Mouse (Mus musculus): Measurements from ENCODE around the gene Hist2h3c1.

DNA sequence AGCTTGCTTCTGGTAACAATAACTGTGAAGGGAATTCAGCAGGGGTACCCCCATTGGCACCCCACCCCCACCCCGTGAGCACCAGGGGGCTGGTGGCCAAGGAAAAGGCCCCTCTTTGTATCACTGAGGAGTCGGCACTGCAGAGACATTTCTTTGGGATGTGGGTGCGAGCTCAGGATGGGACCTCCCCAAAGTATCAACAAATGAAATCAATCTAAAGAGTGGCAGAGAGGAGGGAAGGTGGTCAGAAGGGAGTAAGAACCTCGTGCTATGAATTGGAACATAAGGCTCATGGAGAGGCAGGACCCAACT is 2.5 kb downstream of the Hist2h3c1 start:
- TF ChIP-seq POLR2A (IDR thresholded peaks at IDR 0.05; ENCODE audit: low read depth, low read length) (no peak), CTCF (IDR thresholded peaks at IDR 0.05; ENCODE audit: extremely low read depth, insufficient read depth, insufficient read length, insufficient replicate concordance) (no peak)

Data from spleen, adult 2 months (tissue).